8 mouse cellular contexts compared by ENCODE assay signal in genomic region chr5:147429535-147430305, GRCm38 (mm10). TPM values are rescaled to one million over a fixed set of nuclear protein-coding genes. Genes with fewer than 3 reads are reported as not detected.
DNase-seq lines count a peak whose midpoint lies in the region; ATAC-seq and TF ChIP-seq lines count a peak whose summit lies in the region.

Gene Pan3, plus strand, starts transcription at chr5:147430161.

- H3K27ac ChIP-seq in forebrain, embryonic 13.5 days: peak within 1 kb of the TSS; percentile 98
- peak within 1 kb of the TSS; percentile 99 for H3K27ac ChIP-seq in liver, postnatal 0 days (ENCODE audit: low read depth)
- peak within 1 kb of the TSS; percentile 95 for H3K27ac ChIP-seq in neural tube, embryonic 14.5 days (ENCODE audit: low read depth, low read length)

- TF ChIP-seq CTCF in E14TG2a.4 (conservative IDR thresholded peaks at IDR 0.05; ENCODE audit: low read length): no peak
- no peak for TF ChIP-seq CTCF in liver, postnatal 0 days (IDR thresholded peaks at IDR 0.05; ENCODE audit: low read depth)

- no peaks in the 10 kb centered on the region for H3K27me3 ChIP-seq in E14TG2a.4 (ENCODE audit: insufficient read depth, low read length)
- H3K27me3 ChIP-seq in forebrain, embryonic 13.5 days: no peaks in the 10 kb centered on the region
- H3K27me3 ChIP-seq in liver, postnatal 0 days (ENCODE audit: insufficient read depth, low read length): no peaks in the 10 kb centered on the region
- peaks cover 2% of the 10 kb centered on the region; the same call in 1 of the 2 replicates for H3K27me3 ChIP-seq in neural tube, embryonic 14.5 days (ENCODE audit: control insufficient read depth, insufficient read depth, low read length)

- H3K9ac ChIP-seq in forebrain, embryonic 13.5 days: peak within 1 kb of the TSS; percentile 93
- H3K9ac ChIP-seq in liver, postnatal 0 days (replicated peaks): peak within 1 kb of the TSS; percentile 88
- peak within 1 kb of the TSS; percentile 90 for H3K9ac ChIP-seq in neural tube, embryonic 14.5 days (replicated peaks; ENCODE audit: low read depth, low read length)

- peaks cover 39% of the 10 kb centered on the region for H3K4me1 ChIP-seq in E14TG2a.4 (replicated peaks; ENCODE audit: low read depth, low read length)
- peaks cover 30% of the 10 kb centered on the region for H3K4me1 ChIP-seq in forebrain, embryonic 13.5 days
- peaks cover 37% of the 10 kb centered on the region for H3K4me1 ChIP-seq in liver, postnatal 0 days (ENCODE audit: insufficient read depth)
- H3K4me1 ChIP-seq in neural tube, embryonic 14.5 days (ENCODE audit: control insufficient read depth, insufficient read depth, low read length): peaks cover 22% of the 10 kb centered on the region

- H3K4me2 ChIP-seq in forebrain, embryonic 13.5 days: peak within 1 kb of the TSS; percentile 81
- peak within 1 kb of the TSS; percentile 89 for H3K4me2 ChIP-seq in liver, postnatal 0 days (ENCODE audit: low read depth, low read length)
- H3K4me2 ChIP-seq in neural tube, embryonic 14.5 days (ENCODE audit: low read depth, low read length): peak within 1 kb of the TSS; percentile 84

- peak within 1 kb of the TSS; percentile 90 for H3K4me3 ChIP-seq in E14TG2a.4 (replicated peaks; ENCODE audit: low read length)
- peak within 1 kb of the TSS; percentile 84 for H3K4me3 ChIP-seq in forebrain, embryonic 13.5 days
- peak within 1 kb of the TSS; percentile 81 for H3K4me3 ChIP-seq in liver, postnatal 0 days (ENCODE audit: low read depth, low read length)
- H3K4me3 ChIP-seq in neural tube, embryonic 14.5 days (ENCODE audit: low read depth, low read length): peak within 1 kb of the TSS; percentile 98

- peaks cover 16% of the 10 kb centered on the region for H3K36me3 ChIP-seq in E14TG2a.4 (ENCODE audit: insufficient read depth, low read length)
- no peaks in the 10 kb centered on the region for H3K36me3 ChIP-seq in forebrain, embryonic 13.5 days (ENCODE audit: poor library complexity, severe bottlenecking)
- peaks cover 6% of the 10 kb centered on the region; the same call in 1 of the 2 replicates for H3K36me3 ChIP-seq in liver, postnatal 0 days (replicated peaks; ENCODE audit: insufficient read depth, low read length)
- no peaks in the 10 kb centered on the region for H3K36me3 ChIP-seq in neural tube, embryonic 14.5 days (ENCODE audit: control insufficient read depth, insufficient read depth, low read length)

- ATAC-seq in forebrain, embryonic 13.5 days: peak; percentile 90
- peak; percentile 89 for ATAC-seq in liver, postnatal 0 days
- ATAC-seq in neural tube, embryonic 14.5 days (ENCODE audit: low read depth): peak; percentile 89

- intact Hi-C loops in heart, postnatal 10 days (cut with DNase I): loop anchor here (5.0 to 10.0 kb wide), 2 partner anchors 48 to 285 kb away; no protein-coding TSS in a partner anchor

- DNase-seq in c-Kit-positive CD71-positive TER-119-positive erythroid progenitor cells, embryonic 14.5 days (ENCODE audit: low spot score): peak; percentile 90
- peak; percentile 97 for DNase-seq in heart, postnatal 10 days
- DNase-seq in large intestine, adult 2 months (ENCODE audit: low read depth, low spot score): peak; percentile 73
- DNase-seq in liver, postnatal 0 days: peak; percentile 96
- DNase-seq in testis, postnatal 10 days (ENCODE audit: low spot score): peak; percentile 96

- no peaks in the 10 kb centered on the region for H3K9me3 ChIP-seq in E14TG2a.4 (ENCODE audit: low read length)
- H3K9me3 ChIP-seq in forebrain, embryonic 13.5 days (replicated peaks): no peaks in the 10 kb centered on the region
- no peaks in the 10 kb centered on the region for H3K9me3 ChIP-seq in liver, postnatal 0 days (ENCODE audit: low read length)
- no peaks in the 10 kb centered on the region for H3K9me3 ChIP-seq in neural tube, embryonic 14.5 days (ENCODE audit: control insufficient read depth, low read length)

- no peak for TF ChIP-seq EP300 in liver, postnatal 0 days (IDR thresholded peaks at IDR 0.05; ENCODE audit: low read depth)

- under 1% methylated on average over 51 of the region's 51 CpGs for WGBS in forebrain, embryonic 13.5 days
- under 1% methylated on average over 51 of the region's 51 CpGs for WGBS in large intestine, adult 2 months
- WGBS in liver, postnatal 0 days (ENCODE audit: insufficient replicate concordance): under 1% methylated on average over 47 of the region's 51 CpGs
- 1% methylated on average over 44 of the region's 51 CpGs for WGBS in neural tube, embryonic 14.5 days

RNA-seq across cellular contexts. Expression of gene Pan3, which starts in this region (rescaled TPM):
- polyA plus RNA-seq in forebrain, embryonic 13.5 days (2015; fragmentation: Nextera tagmentation; extraction: Ambion mirVana): 67.5 and 68.1 TPM in 2 replicates
- total RNA-seq in heart, postnatal 10 days (2021): 10 to 100 TPM; 59.7 to 63.2 TPM
- polyA plus RNA-seq in large intestine, adult 2 months (2012; rRNA removed): 25.1 and 30.2 TPM in 2 replicates
- polyA plus RNA-seq in liver, postnatal 0 days (2015; fragmentation: Nextera tagmentation; extraction: Ambion mirVana): 25.2 and 29.9 TPM in 2 replicates
- polyA plus RNA-seq in neural tube, embryonic 14.5 days (2014; fragmentation: Nextera tagmentation; extraction: Ambion mirVana): 54.5 and 62.8 TPM in 2 replicates

Comparison
In these comparisons a context has a peak if more than half of its experiments do, and no peak if none do; other contexts are left out.
1. Peak in every context shown above with its lines: DNase-seq, ATAC-seq, H3K4me3 ChIP-seq and H3K27ac ChIP-seq.